Mouse (Mus musculus) G1E-ER4 (cell line): ENCODE measurements around the gene Fbxw5. TPM values are rescaled to one million over a fixed set of nuclear protein-coding genes. Genes with fewer than 3 reads are reported as not detected.

Source experiments
- GATA1 ChIP-seq: IDR thresholded peaks from one replicate; pipeline ENCODE4 v1.8.0; 2012; ENCODE audit warnings: low read length, inconsistent platforms
- polyA plus RNA-seq: library from polyadenylated mRNA; stranded (reverse); fragments of >175 nt; gene quantifications from 2 replicates; pipeline ENCODE4 v1.2.3, GENCODE M21; 2012

The Fbxw5 gene
- polyA plus RNA-seq, 1 experiment = 25.8 TPM

- TF ChIP-seq GATA1 = no peak
Observed at GRCm38 (mm10) chr2:25497846-25498575, 2.5 kb upstream of the Fbxw5 start.

GRCm38 (mm10) chr2:25498622-25499478 lies 1.7 kb upstream of the Fbxw5 start:
- no peak for TF ChIP-seq GATA1

- no peak for TF ChIP-seq GATA1
Observed at GRCm38 (mm10) chr2:25500071-25500575, 427 bp upstream of the Fbxw5 start.

- TF ChIP-seq GATA1 = no peak
Observed at GRCm38 (mm10) chr2:25501593-25502486, 1.3 kb downstream of the Fbxw5 start, which contains the start of gene C8g. TSS of gene C8g (minus strand) at chr2:25501719.

GRCm38 (mm10) chr2:25502726-25503125 lies 2.2 kb downstream of the Fbxw5 start:
- no peak for TF ChIP-seq GATA1

GRCm38 (mm10) chr2:25504538-25504937 lies 4.0 kb downstream of the Fbxw5 start:
- no peak for TF ChIP-seq GATA1

- TF ChIP-seq GATA1 = no peak
Observed at GRCm38 (mm10) chr2:25505000-25505399, 4.5 kb downstream of the Fbxw5 start.

- no peak for TF ChIP-seq GATA1
Observed at GRCm38 (mm10) chr2:25505860-25506259, 5.3 kb downstream of the Fbxw5 start.

GRCm38 (mm10) chr2:25506964-25507363 lies 6.4 kb downstream of the Fbxw5 start:
- no peak for TF ChIP-seq GATA1

GRCm38 (mm10) chr2:25509912-25510311 lies 9.4 kb downstream of the Fbxw5 start:
- TF ChIP-seq GATA1 = no peak

- no peak for TF ChIP-seq GATA1
Observed at GRCm38 (mm10) chr2:25526510-25527302, 26.2 kb downstream of the Fbxw5 start.

GRCm38 (mm10) chr2:25533707-25534106 lies 33.2 kb downstream of the Fbxw5 start:
- TF ChIP-seq GATA1 = no peak

- TF ChIP-seq GATA1 = no peak
Observed at GRCm38 (mm10) chr2:25534178-25534865, 33.8 kb downstream of the Fbxw5 start.

GRCm38 (mm10) chr2:25534866-25535182 lies 34.3 kb downstream of the Fbxw5 start:
- no peak for TF ChIP-seq GATA1

GRCm38 (mm10) chr2:25536531-25536930 lies 36.0 kb downstream of the Fbxw5 start:
- no peak for TF ChIP-seq GATA1
